Mouse (Mus musculus): Measurements from ENCODE around the gene Alpl.

DNA sequence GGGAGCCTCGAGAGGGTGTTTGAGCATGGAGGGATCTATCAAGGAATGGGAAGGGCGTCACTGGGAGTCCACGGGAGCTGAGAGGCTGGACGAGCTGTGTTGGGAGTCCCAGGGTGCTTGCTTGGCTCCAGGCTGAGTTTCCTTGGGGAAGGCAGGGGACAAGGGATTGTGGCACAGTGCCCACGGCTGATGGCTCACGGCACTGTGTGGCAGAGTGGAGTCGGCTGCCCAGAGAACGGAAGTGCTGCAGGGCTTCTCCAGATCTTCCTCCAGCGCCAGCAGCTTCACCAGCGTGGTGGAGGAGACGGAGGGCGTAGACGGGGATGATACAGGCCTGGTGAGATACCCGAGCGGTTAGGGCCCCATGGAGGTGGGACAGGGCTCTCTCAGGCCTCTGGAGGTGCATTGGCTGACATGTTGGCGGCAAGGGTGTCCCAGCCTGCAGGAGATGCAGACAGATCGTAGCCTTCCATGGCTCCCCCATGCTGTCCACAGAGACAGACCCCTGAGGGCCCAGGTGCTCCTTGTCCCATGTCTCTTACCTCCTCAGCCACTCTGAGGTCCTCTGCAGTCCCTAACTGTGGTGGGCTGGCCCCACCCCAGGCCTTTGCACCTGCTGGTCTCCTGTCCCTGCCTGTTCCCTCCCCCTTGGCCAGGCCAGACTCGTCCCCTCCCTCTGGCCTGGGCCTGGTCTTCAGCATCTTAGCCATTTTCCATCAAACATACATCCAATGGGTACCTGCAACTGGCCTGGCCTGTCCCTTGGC, 69.3 kb downstream of the Alpl start:
- TF ChIP-seq CTCF (IDR thresholded peaks at IDR 0.05; ENCODE audit: control insufficient read depth, insufficient read depth, insufficient replicate concordance, low read depth, low read length) (no peak), POLR2A (IDR thresholded peaks at IDR 0.05; ENCODE audit: control insufficient read depth, low read depth, low read length) (no peak)

All from testis, adult 2 months (tissue).